Mouse (Mus musculus) heart, postnatal 36 days (tissue): Measurements from ENCODE around the gene Cmya5. TPM values are rescaled to one million over a fixed set of nuclear protein-coding genes. Genes with fewer than 3 reads are reported as not detected.

Source experiments
- DNase-seq, 2 experiments: peaks; one replicate each; pipeline ENCODE4 v3.0.0; 2021 to 2022
- intact Hi-C: fragments of 180-260 bp; cut with DNase I; formaldehyde crosslinking; loops from one replicate; pipeline ENCODE4 v1.15.1; 2025
- total RNA-seq, 2 experiments: library from RNA; stranded (reverse); gene quantifications; 2 replicates each; pipeline ENCODE4 v1.2.3; 2021

Cmya5 gene
- total RNA-seq, 2 experiments from 2014 or later, result 306 to 325 TPM

DNA sequence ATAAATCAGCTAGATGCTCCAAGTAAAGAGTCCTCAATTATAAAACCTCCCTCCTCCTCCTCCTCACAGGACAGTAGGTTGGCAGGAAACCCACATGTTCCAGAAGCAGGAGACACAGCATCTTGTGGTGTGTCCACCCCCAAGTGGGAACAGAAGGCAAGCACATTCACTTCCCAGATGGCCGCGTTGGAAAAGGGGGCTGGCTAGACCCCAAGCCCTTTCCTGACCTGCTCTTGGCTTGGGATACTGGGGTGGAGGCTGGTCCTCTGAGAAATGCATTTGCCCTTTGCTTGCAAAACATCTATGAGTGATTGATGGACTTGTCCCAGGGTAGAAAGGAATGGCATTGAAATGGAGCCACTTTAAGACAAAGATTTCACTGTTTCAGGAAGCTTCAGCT lies 142.1 kb downstream of the Cmya5 start:
- DNase-seq, result no peak
- intact Hi-C loops, result no loop called here

DNA sequence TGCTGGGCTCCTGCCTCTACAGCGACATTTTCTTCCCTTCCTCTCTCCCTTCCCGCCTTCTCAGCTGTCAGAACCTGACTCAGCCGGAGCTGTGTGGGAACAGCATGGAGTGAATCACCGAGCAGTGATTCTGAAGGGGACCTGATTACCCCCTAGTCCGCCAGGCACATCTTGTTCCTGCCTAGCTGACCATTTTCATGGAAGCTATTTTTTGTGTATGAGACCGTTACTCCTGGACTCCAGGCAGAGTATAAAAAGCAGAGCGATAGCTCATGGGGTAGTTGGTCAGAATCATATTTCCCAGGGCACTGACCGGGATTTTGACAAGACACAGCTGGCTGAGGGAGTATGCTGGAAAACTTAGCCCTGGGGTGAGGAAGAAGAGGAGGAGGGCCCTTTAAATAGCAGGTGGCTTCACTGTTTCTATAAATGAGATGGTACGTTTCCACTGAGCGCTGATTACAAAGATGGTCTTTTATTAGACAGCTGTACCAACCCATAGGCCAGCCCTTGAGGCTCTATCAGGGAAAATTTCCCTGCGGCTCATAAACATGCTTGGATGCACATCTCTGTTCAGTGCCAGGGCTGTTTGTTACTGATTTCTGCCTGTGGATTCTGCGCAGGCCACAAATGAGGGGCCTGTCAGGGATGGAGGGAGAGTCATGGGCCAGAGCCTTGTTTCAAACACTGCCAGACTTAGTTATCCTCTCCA lies 143.7 kb downstream of the Cmya5 start:
- DNase-seq, result peak in 1 of 2 experiments; percentile 46
- intact Hi-C loops, result no loop called here

DNA sequence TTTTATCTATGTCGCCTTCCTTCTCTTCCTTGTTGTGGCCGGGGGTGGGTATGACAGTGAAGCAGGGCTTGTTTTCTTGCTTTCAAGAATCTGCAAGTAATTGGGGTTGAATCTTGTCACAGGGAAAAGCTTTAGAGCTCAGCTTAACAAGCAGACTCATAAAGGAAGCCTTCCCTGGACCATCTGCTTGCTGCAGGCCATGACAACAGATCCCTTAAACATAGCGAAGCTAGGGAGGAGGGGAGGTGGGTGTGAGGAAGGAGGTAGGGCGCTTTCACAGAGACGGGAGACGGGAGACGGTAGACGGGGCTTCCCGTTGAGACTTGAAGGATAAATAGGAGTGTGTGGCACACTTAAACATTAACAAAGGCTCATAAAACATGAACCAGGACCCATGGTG lies 144.7 kb downstream of the Cmya5 start:
- DNase-seq, result no peak
- intact Hi-C loops, result no loop called here

DNA sequence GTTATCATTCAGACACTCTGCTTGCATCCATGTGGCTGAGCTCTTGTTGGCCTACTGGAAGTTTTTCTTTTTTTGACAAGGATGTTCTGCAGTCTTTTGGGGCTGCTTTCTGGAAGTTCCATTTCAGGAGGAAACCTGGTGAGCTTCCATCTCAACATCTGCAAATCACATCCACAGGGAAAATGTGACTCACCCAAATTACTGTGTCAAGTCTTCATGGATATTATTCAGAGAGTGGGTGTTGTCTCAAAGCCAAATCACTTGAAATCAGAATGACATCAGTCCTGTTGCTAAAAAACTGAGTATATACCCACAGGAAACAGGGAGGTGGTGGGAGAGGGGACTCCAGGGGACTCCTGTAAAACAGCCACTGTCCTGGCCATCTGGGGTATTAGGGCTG lies 149.8 kb downstream of the Cmya5 start:
- intact Hi-C loops, result no loop called here
- no peak for DNase-seq

DNA sequence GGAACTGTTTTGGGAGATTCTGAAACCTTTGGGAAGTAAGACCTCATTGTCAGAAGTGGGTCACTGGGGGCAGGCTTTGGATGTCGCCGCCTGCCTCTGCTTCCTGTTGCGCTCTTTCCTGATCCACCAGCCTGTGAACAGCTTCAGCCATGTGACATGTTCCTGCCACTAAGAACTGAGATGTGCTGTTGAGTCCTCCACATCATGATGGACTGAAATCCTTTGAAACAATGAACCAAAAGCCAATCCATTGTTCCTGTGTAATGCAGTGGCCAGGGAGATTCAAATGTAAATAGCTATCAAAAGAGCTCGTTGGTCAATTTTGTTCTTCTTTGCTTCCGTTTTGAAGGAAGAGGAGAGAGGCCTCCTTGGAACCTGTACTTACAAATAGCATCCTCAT lies 151.7 kb downstream of the Cmya5 start:
- no peak for DNase-seq
- intact Hi-C loops, result no loop called here

Other genes starting within 250 kb of the Cmya5 start
- gene Tent2, start 47.7 kb upstream of the Cmya5 start, total RNA-seq, result 10 to 100 TPM; 15.3 to 15.5 TPM
- 10 to 100 TPM; 49.5 to 66.8 TPM for gene Homer1, start 154.9 kb upstream of the Cmya5 start, total RNA-seq